Mouse (Mus musculus) hindbrain, postnatal 0 days (tissue): ENCODE data around the gene Ky. TPM values are rescaled to one million over a fixed set of nuclear protein-coding genes. Genes with fewer than 3 reads are reported as not detected.
A peak's percentile ranks its signal among the peaks of the same experiment; 100 is the strongest.

Source experiments
- ATAC-seq: fragments of 200-750 bp; cut with Nextera tagmentation; 2 replicates; pipeline ENCODE4 v1.8.0; 2017; ENCODE audit warnings: mild to moderate bottlenecking, moderate TSS enrichment, moderate library complexity
- DNase-seq: peaks from one replicate; pipeline ENCODE4 v3.0.0-alpha.2; 2015; ENCODE audit warnings: low spot score
- H3K27ac ChIP-seq: fragments of 300-500 bp; sonication (generic); 2 replicates; pipeline ENCODE4 v1.5.1; 2014; ENCODE audit warnings: mild to moderate bottlenecking
- H3K27me3 ChIP-seq: fragments of 300-500 bp; sonication (generic); 2 replicates; pipeline ENCODE4 v1.6.1; 2014; ENCODE audit warnings: low read length, mixed read lengths; ENCODE audit not compliant: insufficient read depth
- H3K36me3 ChIP-seq: fragments of 300-500 bp; sonication (generic); 2 replicates; pipeline ENCODE4 v1.6.1; 2014; ENCODE audit warnings: low read length, mixed read lengths; ENCODE audit not compliant: insufficient read depth
- H3K4me1 ChIP-seq: fragments of 300-500 bp; sonication (generic); 2 replicates; pipeline ENCODE4 v1.6.1; 2014; ENCODE audit warnings: antibody characterized with exemption, low read length, mixed read lengths; ENCODE audit not compliant: insufficient read depth
- H3K4me2 ChIP-seq: fragments of 300-500 bp; sonication (generic); 2 replicates; pipeline ENCODE4 v1.6.1; 2014; ENCODE audit warnings: low read depth, mild to moderate bottlenecking, low read length, moderate library complexity, mixed read lengths
- H3K4me3 ChIP-seq: fragments of 300-500 bp; sonication (generic); 2 replicates; pipeline ENCODE4 v1.5.1; 2014; ENCODE audit warnings: low read length
- H3K9ac ChIP-seq: fragments of 300-500 bp; sonication (generic); replicated peaks from 2 replicates; pipeline ENCODE4 v1.6.1; 2014; ENCODE audit warnings: mild to moderate bottlenecking, low read length, moderate library complexity, mixed read lengths
- H3K9me3 ChIP-seq: fragments of 300-500 bp; sonication (generic); 2 replicates; pipeline ENCODE4 v1.6.1; 2016; ENCODE audit warnings: low read length, mixed read lengths
- CTCF ChIP-seq: IDR thresholded peaks from 2 replicates; pipeline ENCODE4 v1.5.1; 2016; ENCODE audit warnings: antibody characterized with exemption, control low read depth, low read depth
- WGBS: fragments of 180-500 bp; shearing (Covaris S2); extraction: QIAGEN DNeasy Blood & Tissue Kit; methylation state at CpG from one replicate; pipeline ENCODE4 v1.1.7; 2014; 5-methylcytosine and 5-hydroxymethylcytosine counted together
- polyA plus RNA-seq: library from polyadenylated mRNA; unstranded; fragments of >200 nt; fragmentation: Nextera tagmentation; extraction: Ambion mirVana; gene quantifications from 2 replicates; pipeline ENCODE4 v1.2.1, GENCODE M21; 2015
- total RNA-seq: library from RNA; depleted of rRNA; stranded (reverse); fragments of >200 nt; gene quantifications from 2 replicates; pipeline ENCODE4 v1.2.3, GENCODE M21; 2014; rRNA removed

The Ky gene
- 2.3 and 5.3 TPM in 2 replicates for total RNA-seq
- polyA plus RNA-seq, result 0.54 and 1.1 TPM in 2 replicates

GRCm38 (mm10) chr9:102505700-102506585 is at the start of gene Ky:
Gene Ky (plus strand): TSS chr9:102505750.
- no peaks in the 10 kb centered on the region for H3K36me3 ChIP-seq
- H3K4me2 ChIP-seq, result peak within 1 kb of the TSS; percentile 96
- 1% methylated on average over 63 of the region's 63 CpGs for WGBS
- DNase-seq (peak; percentile 48), ATAC-seq (peak; percentile 59)
- H3K9me3 ChIP-seq, result no peaks in the 10 kb centered on the region
- no peak; the same call in 1 of the 2 replicates for TF ChIP-seq CTCF
- H3K9ac ChIP-seq, result peak within 1 kb of the TSS; percentile 65
- no peaks in the 10 kb centered on the region for H3K27me3 ChIP-seq
- H3K4me3 ChIP-seq, result peak within 1 kb of the TSS; percentile 46
- no peak within 1 kb of the TSS for H3K27ac ChIP-seq
- H3K4me1 ChIP-seq, result peaks cover 10% of the 10 kb centered on the region; the same call in 1 of the 2 replicates

- WGBS, result 93% methylated on average over 10 of the region's 10 CpGs
- H3K27ac ChIP-seq, result no peak overlapping the region
- H3K4me1 ChIP-seq, result no peaks in the 10 kb centered on the region
- H3K27me3 ChIP-seq, result no peaks in the 10 kb centered on the region
- no peak overlapping the region for H3K4me2 ChIP-seq
- DNase-seq (no peak), ATAC-seq (no peak)
- H3K4me3 ChIP-seq, result no peak overlapping the region
- no peak for TF ChIP-seq CTCF
- H3K9me3 ChIP-seq, result no peaks in the 10 kb centered on the region
- H3K36me3 ChIP-seq, result no peaks in the 10 kb centered on the region
- H3K9ac ChIP-seq, result no peak overlapping the region
These were observed 43.3 kb upstream of the Ky start for GRCm38 (mm10) chr9:102462251-102462650.

GRCm38 (mm10) chr9:102465044-102465443 is 40.5 kb upstream of the Ky start:
- H3K9me3 ChIP-seq, result no peaks in the 10 kb centered on the region
- no peaks in the 10 kb centered on the region for H3K36me3 ChIP-seq
- H3K4me1 ChIP-seq, result no peaks in the 10 kb centered on the region
- 92% methylated on average over 3 of the region's 3 CpGs for WGBS
- no peak overlapping the region for H3K27ac ChIP-seq
- no peak overlapping the region for H3K4me3 ChIP-seq
- TF ChIP-seq CTCF, result no peak
- H3K9ac ChIP-seq, result no peak overlapping the region
- no peak overlapping the region for H3K4me2 ChIP-seq
- ATAC-seq (no peak), DNase-seq (no peak)
- H3K27me3 ChIP-seq, result no peaks in the 10 kb centered on the region

- 67% methylated on average over 5 of the region's 5 CpGs for WGBS
- no peaks in the 10 kb centered on the region for H3K4me1 ChIP-seq
- no peaks in the 10 kb centered on the region for H3K36me3 ChIP-seq
- no peak overlapping the region for H3K4me3 ChIP-seq
- H3K9me3 ChIP-seq, result no peaks in the 10 kb centered on the region
- H3K4me2 ChIP-seq, result no peak overlapping the region
- no peak overlapping the region for H3K9ac ChIP-seq
- no peak for TF ChIP-seq CTCF
- no peak for ATAC-seq
- H3K27ac ChIP-seq, result no peak overlapping the region
- H3K27me3 ChIP-seq, result no peaks in the 10 kb centered on the region
- DNase-seq, result no peak
These were observed 39.8 kb upstream of the Ky start for GRCm38 (mm10) chr9:102465726-102466125.

DNA sequence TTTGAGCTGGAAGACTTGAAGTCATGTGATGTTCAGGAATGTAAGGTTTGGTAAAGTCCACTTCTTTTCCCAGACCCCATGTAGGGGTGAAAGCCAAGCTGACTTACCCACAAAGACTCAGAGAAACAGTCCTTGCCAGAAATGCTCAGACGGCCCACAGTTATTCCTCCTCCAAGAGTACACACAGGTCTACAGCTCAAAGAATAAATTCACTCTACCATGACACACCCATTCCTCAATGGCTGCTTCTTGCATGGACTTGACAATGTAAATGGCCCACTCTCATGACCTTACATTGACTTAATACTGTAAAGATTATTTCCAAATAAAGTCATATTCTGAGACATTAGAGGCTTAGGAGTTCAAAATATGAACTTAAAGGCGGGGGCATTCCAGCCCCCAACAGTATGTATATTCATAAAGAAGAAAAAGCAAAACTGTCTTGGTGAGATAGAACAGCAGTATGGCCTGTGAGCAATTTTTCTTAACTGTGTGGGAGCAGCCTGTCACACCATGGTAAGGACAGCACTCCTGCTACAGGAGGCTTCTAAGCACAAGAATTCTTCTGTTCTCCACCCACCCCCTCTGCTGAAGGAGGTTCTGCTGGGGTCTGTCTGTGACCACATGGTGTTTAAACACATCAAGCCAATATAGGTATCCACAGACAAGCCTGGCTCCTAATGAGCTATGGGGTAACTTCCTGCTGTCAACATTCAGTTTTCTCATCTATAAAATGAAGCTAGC is 35.3 kb upstream of the Ky start:
- no peak for TF ChIP-seq CTCF
- H3K36me3 ChIP-seq, result no peaks in the 10 kb centered on the region

DNA sequence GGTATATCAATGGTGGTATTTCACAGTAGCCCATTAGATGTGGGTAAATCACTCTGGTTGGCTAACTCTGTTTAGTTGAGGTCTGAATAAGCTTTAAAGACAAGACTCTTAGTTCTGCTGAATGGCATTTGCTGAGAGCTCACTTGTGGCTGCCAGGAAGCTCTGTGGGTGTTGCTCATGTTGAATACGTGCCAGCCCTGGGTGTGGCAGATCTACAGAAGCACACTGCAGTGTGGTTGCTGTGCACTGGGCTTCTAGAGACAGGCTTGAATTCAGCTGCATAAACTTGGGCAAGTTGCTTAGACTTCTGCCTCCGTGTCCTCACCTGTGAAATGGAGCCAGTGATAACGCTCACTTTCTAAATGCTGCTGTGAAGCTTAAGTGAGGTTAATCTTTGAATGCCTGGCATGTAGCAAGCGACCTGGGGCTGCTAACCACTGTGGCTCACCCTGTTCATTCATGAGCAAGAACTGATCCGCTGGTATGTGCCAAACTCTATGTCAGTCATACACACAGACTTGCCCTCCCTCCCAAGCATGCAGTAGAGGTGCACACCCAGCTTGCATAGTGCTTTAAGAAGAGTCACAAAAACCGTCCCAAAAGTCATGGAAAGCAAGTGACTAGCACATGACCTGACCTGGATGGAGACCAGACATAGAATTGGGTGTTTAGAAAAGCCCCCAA is 27.6 kb upstream of the Ky start:
- DNase-seq (peak; percentile 25), ATAC-seq (no peak)
- TF ChIP-seq CTCF, result no peak
- H3K9ac ChIP-seq, result no peak overlapping the region
- H3K9me3 ChIP-seq, result no peaks in the 10 kb centered on the region
- H3K4me2 ChIP-seq, result no peak overlapping the region
- H3K27ac ChIP-seq, result no peak overlapping the region
- 68% methylated on average over 6 of the region's 6 CpGs for WGBS
- no peaks in the 10 kb centered on the region for H3K27me3 ChIP-seq
- H3K4me1 ChIP-seq, result no peaks in the 10 kb centered on the region
- H3K4me3 ChIP-seq, result no peak overlapping the region
- no peaks in the 10 kb centered on the region for H3K36me3 ChIP-seq

More for the DNA sequence above, 35.3 kb upstream of the Ky start:
- no peaks in the 10 kb centered on the region for H3K27me3 ChIP-seq
- 94% methylated on average over 2 of the region's 2 CpGs for WGBS
- H3K9ac ChIP-seq, result no peak overlapping the region
- H3K9me3 ChIP-seq, result no peaks in the 10 kb centered on the region
- DNase-seq (no peak), ATAC-seq (no peak)
- no peak overlapping the region for H3K4me3 ChIP-seq
- no peak overlapping the region for H3K4me2 ChIP-seq
- H3K4me1 ChIP-seq, result no peaks in the 10 kb centered on the region
- H3K27ac ChIP-seq, result no peak overlapping the region
